Mouse (Mus musculus): ENCODE measurements around the gene Bag6. TPM values are rescaled to one million over a fixed set of nuclear protein-coding genes. Genes with fewer than 3 reads are reported as not detected.

The Bag6 gene
- polyA plus RNA-seq, 1 experiment from 2014 or later = 56.4 TPM

DNA sequence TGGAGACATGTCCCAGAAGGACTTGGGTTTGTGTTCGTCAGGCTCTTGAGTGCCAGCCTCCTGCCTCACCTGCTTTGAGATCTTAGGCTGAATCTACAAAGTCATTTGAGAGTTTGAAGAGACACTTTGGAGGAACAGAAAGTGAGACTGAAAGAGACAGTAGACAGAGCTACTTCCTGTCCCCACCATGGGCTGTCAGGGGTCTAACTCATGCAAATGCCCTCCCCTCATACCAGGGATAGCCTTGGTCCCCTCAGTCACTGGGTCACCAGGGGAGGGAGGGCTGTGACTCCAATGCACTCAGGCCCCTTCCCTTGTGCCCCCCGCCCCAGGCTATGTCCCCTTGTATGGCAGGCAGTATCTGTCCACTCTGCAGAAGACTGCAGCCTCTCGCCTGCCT, 38.4 kb downstream of the Bag6 start:
- Histone ChIP-seq H3K36me3 (ENCODE audit: insufficient read depth, low read length) (no peaks in the 10 kb centered on the region), H3K9ac (replicated peaks; ENCODE audit: low read length) (no peak overlapping the region), H3K27ac (ENCODE audit: low read length) (peak overlapping the region; percentile 69), H3K4me2 (replicated peaks; ENCODE audit: low read depth, low read length) (no peak overlapping the region), H3K4me1 (ENCODE audit: insufficient read depth, low read length) (no peaks in the 10 kb centered on the region), H3K4me3 (ENCODE audit: low read length) (no peak overlapping the region), H3K9me3 (ENCODE audit: low read length) (no peaks in the 10 kb centered on the region), H3K27me3 (ENCODE audit: insufficient read depth, low read length) (no peaks in the 10 kb centered on the region)
- WGBS = 77% methylated on average over 3 of the region's 3 CpGs
- no peak for ATAC-seq (ENCODE audit: low FRiP score, low TSS enrichment)

DNA sequence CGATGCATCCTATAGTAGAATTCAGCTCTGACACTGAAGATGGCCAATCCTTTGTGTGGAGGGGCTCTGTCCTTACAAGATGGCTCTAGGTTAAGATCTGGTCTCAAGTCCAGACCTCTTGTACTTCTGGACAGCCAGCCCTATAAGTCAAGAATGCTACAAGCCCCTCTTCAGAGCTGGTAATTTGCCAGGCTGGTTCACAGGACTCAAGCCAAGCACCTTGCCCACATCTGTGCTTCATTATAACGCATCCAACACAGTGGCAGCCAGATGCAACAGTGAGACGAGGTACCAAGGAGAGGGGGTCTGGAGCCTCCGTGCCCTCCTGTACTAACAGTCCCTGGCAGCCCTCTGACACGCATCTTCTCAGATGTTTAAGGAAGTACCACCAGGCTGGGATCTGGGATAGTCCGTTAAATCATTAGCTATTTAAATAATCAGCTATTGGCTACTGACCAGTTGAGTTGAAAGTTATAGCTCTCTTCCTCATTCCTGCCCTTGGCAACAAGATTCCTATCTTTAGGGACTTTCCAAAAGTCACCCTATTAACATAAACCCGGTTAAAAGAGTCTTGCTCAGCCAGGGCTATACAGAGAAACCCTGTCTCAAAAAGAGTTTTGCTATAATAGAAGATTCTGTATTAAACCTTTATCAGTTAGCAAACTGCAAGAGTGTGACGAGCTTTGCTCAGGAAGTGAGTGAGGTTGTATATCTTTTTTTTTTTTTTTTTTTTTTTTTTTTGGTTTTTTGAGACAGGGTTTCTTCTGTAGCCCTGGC, 39.4 kb downstream of the Bag6 start:
- ATAC-seq (ENCODE audit: low FRiP score, low TSS enrichment) = no peak
- Histone ChIP-seq H3K36me3 (ENCODE audit: insufficient read depth, low read length) (no peaks in the 10 kb centered on the region), H3K4me1 (ENCODE audit: insufficient read depth, low read length) (no peaks in the 10 kb centered on the region), H3K27me3 (ENCODE audit: insufficient read depth, low read length) (no peaks in the 10 kb centered on the region), H3K9ac (replicated peaks; ENCODE audit: low read length) (0 out of 2 replicates have a peak overlapping the region, but pooled peaks have one; percentile 32), H3K4me2 (replicated peaks; ENCODE audit: low read depth, low read length) (no peak overlapping the region), H3K9me3 (ENCODE audit: low read length) (no peaks in the 10 kb centered on the region), H3K4me3 (ENCODE audit: low read length) (no peak overlapping the region), H3K27ac (ENCODE audit: low read length) (peak overlapping the region; percentile 69; the same call in 1 of the 2 replicates)
- 64% methylated on average over 8 of the region's 8 CpGs for WGBS

DNA sequence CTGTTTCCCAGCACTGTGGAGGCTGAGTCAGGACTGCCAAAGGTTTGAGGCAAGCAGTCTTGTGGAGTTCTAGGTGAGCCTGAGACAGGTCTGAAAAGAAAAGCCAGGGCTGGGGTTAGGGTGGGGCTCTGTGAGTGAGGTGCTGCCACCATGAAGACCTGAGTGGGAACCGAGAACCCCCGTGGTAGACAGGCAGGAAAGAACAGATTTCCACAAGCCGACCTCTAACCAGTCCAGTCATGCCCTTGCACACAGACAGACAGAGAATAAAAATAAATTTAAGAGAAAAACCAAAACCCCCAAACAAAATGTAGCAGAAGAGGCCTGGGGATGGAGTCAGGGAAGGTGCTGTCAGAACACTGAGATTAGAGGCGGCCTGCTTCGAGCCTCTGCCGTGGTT, 40.4 kb downstream of the Bag6 start:
- H3K9ac ChIP-seq (replicated peaks; ENCODE audit: low read length) = no peak overlapping the region
- H3K4me1 ChIP-seq (ENCODE audit: insufficient read depth, low read length) = no peaks in the 10 kb centered on the region
- no peak overlapping the region for H3K4me2 ChIP-seq (replicated peaks; ENCODE audit: low read depth, low read length)
- H3K9me3 ChIP-seq (ENCODE audit: low read length) = no peaks in the 10 kb centered on the region
- no peak for ATAC-seq (ENCODE audit: low FRiP score, low TSS enrichment)
- no peak overlapping the region for H3K4me3 ChIP-seq (ENCODE audit: low read length)
- H3K36me3 ChIP-seq (ENCODE audit: insufficient read depth, low read length) = no peaks in the 10 kb centered on the region
- WGBS = 68% methylated on average over 6 of the region's 6 CpGs
- no peak overlapping the region for H3K27ac ChIP-seq (ENCODE audit: low read length)
- no peaks in the 10 kb centered on the region for H3K27me3 ChIP-seq (ENCODE audit: insufficient read depth, low read length)

DNA sequence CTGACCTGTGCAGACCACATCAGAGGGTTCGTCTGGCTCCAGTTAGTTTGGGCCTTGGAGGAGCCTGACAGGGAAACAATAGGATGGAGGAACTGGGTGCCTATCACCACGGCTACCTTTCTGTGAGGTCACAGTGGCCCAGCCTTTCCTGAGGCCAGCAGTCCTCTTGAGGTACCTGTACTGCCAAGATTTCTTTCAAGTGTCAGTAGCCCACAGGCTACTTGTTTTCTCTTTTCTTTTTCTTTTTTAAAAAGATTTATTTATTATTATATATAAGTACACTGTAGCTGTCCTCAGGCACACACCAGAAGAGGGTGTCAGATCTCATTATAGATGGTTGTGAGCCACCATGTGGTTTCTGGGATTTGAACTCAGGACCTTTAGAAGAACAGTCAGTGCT, 41.0 kb downstream of the Bag6 start, which contains the start of gene Aif1:
Gene Aif1 (minus strand): TSS at position 101 of the 400 bp plus-strand sequence.
- no peak for ATAC-seq (ENCODE audit: low FRiP score, low TSS enrichment)
- 68% methylated on average over 2 of the region's 2 CpGs for WGBS
- H3K4me3 ChIP-seq (ENCODE audit: low read length) = no peak within 1 kb of the TSS
- no peak within 1 kb of the TSS for H3K4me2 ChIP-seq (replicated peaks; ENCODE audit: low read depth, low read length)
- no peak within 1 kb of the TSS for H3K27ac ChIP-seq (ENCODE audit: low read length)
- no peaks in the 10 kb centered on the region for H3K36me3 ChIP-seq (ENCODE audit: insufficient read depth, low read length)
- H3K9ac ChIP-seq (replicated peaks; ENCODE audit: low read length) = no peak within 1 kb of the TSS
- no peaks in the 10 kb centered on the region for H3K27me3 ChIP-seq (ENCODE audit: insufficient read depth, low read length)
- no peaks in the 10 kb centered on the region for H3K9me3 ChIP-seq (ENCODE audit: low read length)
- no peaks in the 10 kb centered on the region for H3K4me1 ChIP-seq (ENCODE audit: insufficient read depth, low read length)

DNA sequence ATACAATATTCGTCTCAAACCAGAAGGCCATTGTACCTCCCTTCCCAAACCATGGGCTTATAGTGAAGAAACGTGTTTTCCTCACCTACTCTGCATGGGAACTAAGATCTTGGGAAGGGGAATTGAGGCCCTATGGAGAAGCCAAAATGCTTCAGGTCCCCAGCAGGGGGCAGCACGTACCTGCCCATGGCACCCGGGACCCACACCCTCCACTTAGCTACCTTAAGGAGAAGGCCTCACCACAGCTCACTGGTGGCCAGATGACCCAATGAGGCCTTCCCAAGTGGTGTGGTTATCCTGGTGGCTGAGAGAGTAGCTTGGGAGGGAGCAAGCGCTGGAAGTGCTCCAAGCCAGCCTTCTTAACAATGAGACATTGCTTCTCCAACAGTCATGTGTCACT, 43.5 kb downstream of the Bag6 start:
- H3K9ac ChIP-seq (replicated peaks; ENCODE audit: low read length) = no peak overlapping the region
- 15% methylated on average over 5 of the region's 5 CpGs for WGBS

DNA sequence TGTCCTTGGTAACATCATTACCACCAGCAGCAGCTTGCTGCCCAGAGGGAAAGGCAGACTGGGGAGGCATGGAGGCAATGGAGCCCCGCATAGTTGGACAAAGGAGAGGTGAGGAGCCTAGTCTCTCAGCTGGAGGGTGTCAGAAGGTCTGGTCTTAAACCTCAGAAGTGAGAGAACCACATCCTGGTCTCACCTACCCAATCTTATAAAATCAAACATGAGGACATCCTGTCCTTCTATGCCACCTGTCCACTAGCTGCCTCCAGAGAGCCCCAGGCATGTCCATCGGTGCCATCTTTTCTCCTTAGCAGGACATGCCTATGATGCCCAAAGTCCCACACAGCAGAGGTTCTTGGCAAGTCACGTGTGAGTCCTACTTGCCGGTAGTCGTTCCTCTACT, 45.1 kb downstream of the Bag6 start:
- no peaks in the 10 kb centered on the region for H3K36me3 ChIP-seq (ENCODE audit: insufficient read depth, low read length)
- H3K27me3 ChIP-seq (ENCODE audit: insufficient read depth, low read length) = no peaks in the 10 kb centered on the region
- H3K4me3 ChIP-seq (ENCODE audit: low read length) = no peak overlapping the region
- no peak overlapping the region for H3K9ac ChIP-seq (replicated peaks; ENCODE audit: low read length)
- no peak overlapping the region for H3K27ac ChIP-seq (ENCODE audit: low read length)
- WGBS = 88% methylated on average over 5 of the region's 5 CpGs
- H3K9me3 ChIP-seq (ENCODE audit: low read length) = no peaks in the 10 kb centered on the region
- H3K4me1 ChIP-seq (ENCODE audit: insufficient read depth, low read length) = no peaks in the 10 kb centered on the region
- ATAC-seq (ENCODE audit: low FRiP score, low TSS enrichment) = no peak
- no peak overlapping the region for H3K4me2 ChIP-seq (replicated peaks; ENCODE audit: low read depth, low read length)

More for the DNA sequence above, 43.5 kb downstream of the Bag6 start:
- peak; percentile 74 for ATAC-seq (ENCODE audit: low FRiP score, low TSS enrichment)
- no peaks in the 10 kb centered on the region for H3K4me1 ChIP-seq (ENCODE audit: insufficient read depth, low read length)
- H3K9me3 ChIP-seq (ENCODE audit: low read length) = no peaks in the 10 kb centered on the region
- no peaks in the 10 kb centered on the region for H3K36me3 ChIP-seq (ENCODE audit: insufficient read depth, low read length)
- no peak overlapping the region for H3K27ac ChIP-seq (ENCODE audit: low read length)
- no peak overlapping the region for H3K4me3 ChIP-seq (ENCODE audit: low read length)
- no peak overlapping the region for H3K4me2 ChIP-seq (replicated peaks; ENCODE audit: low read depth, low read length)
- no peaks in the 10 kb centered on the region for H3K27me3 ChIP-seq (ENCODE audit: insufficient read depth, low read length)

DNA sequence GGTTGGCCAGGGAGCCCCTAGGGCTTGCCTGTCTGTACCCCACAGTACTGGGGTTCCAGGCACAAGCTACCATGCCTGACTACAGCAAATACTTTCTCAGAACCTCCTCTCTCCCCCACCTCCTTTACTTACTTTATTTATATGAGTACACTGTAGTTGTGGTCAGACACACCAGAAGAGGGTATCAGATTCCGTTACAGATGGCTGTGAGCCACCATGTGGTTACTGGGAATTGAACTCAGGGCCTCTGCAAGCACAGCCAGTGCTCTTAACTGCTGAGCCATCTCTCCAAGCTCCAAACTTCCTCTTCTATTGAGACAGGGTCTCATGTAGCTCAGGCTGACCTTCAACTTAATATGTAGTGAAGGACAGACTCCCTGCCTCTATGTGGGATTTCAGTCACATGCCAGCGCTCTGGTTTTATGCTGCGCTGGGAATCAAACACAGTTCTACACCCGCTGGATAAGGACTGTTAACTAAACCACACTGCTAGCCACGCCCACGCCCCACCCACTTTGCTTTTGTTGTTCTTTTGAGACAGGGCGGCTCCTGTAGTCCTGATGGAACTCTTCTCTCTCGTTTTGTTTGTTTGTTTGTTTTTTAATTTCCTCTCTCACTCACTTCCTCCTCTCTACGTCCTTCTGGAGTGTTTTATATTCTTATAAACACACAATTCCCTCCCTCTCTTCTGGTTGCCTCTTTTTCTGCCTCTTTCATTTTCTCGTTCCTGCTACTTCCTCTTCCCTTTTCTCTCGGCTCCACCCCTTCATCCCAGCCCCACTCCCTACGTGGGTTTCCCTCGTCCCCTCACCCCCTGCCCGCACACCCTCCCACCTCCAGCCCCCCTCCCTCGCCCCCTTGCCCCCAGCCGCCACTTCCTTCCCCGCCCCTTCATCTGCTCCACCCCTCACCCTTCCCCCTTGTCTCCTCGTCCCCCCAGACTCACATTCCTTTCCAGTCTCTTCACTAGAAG, 50.9 kb downstream of the Bag6 start:
- no peaks in the 10 kb centered on the region for H3K36me3 ChIP-seq (ENCODE audit: insufficient read depth, low read length)
- H3K4me1 ChIP-seq (ENCODE audit: insufficient read depth, low read length) = 0 out of 2 replicates have a peak, but pooled peaks cover 6% of the 10 kb centered on the region
- H3K27ac ChIP-seq (ENCODE audit: low read length) = peak overlapping the region; percentile 70
- ATAC-seq (ENCODE audit: low FRiP score, low TSS enrichment) = peak; percentile 66
- H3K9me3 ChIP-seq (ENCODE audit: low read length) = no peaks in the 10 kb centered on the region
- peak overlapping the region; percentile 28 for H3K9ac ChIP-seq (replicated peaks; ENCODE audit: low read length)
- H3K27me3 ChIP-seq (ENCODE audit: insufficient read depth, low read length) = no peaks in the 10 kb centered on the region
- H3K4me3 ChIP-seq (ENCODE audit: low read length) = peak overlapping the region; percentile 49
- WGBS = 3% methylated on average over 16 of the region's 18 CpGs
- H3K4me2 ChIP-seq (replicated peaks; ENCODE audit: low read depth, low read length) = peak overlapping the region; percentile 64

DNA sequence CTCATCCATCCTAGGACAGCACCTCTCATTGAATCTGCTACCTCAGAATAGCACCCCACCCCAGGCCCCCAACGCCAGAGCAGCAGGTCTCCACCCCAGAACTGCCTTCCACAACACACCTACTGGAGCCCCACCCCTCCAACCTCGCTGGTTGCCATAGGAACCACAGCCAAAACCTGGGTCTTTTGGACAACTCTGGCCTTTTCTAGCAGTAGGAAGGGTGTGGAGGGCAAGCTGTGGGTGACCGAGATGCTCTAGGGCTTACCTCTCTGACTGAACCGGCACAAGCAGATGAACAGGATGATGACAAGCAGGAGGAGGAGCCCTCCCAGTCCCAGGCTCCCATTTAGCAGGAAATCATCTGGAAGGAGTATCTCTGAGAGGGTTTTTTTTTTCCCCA, 51.7 kb downstream of the Bag6 start:
- H3K4me2 ChIP-seq (replicated peaks; ENCODE audit: low read depth, low read length) = peak overlapping the region; percentile 64
- ATAC-seq (ENCODE audit: low FRiP score, low TSS enrichment) = peak; percentile 36; the same call in 1 of the 2 replicates
- 0% methylated on average over 4 of the region's 4 CpGs for WGBS
- peak overlapping the region; percentile 28; the same call in 1 of the 2 replicates for H3K9ac ChIP-seq (replicated peaks; ENCODE audit: low read length)
- H3K4me1 ChIP-seq (ENCODE audit: insufficient read depth, low read length) = 0 out of 2 replicates have a peak, but pooled peaks cover 6% of the 10 kb centered on the region
- H3K36me3 ChIP-seq (ENCODE audit: insufficient read depth, low read length) = no peaks in the 10 kb centered on the region
- no peaks in the 10 kb centered on the region for H3K27me3 ChIP-seq (ENCODE audit: insufficient read depth, low read length)
- H3K4me3 ChIP-seq (ENCODE audit: low read length) = peak overlapping the region; percentile 49
- H3K9me3 ChIP-seq (ENCODE audit: low read length) = no peaks in the 10 kb centered on the region
- H3K27ac ChIP-seq (ENCODE audit: low read length) = peak overlapping the region; percentile 70

DNA sequence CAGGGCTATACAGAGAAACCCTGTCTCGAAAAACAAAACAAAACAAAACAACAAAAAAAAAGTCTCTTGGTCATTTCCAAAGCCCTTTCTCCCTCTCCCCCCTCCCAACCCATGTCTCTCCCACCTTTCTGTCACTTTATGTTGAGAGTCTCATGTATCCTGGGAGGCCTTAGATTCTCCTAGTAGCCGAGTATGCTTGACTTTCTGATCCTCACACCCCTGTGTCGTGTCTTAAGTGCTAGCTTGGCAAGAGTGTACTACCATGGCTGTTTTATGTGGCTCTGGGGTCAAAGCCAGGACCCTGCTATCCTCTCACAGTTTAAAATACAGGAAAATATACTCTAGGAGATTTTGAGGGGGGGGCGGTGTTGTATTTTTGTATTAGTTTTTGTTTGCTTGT, 52.4 kb downstream of the Bag6 start:
- Histone ChIP-seq H3K27ac (ENCODE audit: low read length) (no peak overlapping the region), H3K4me1 (ENCODE audit: insufficient read depth, low read length) (0 out of 2 replicates have a peak, but pooled peaks cover 6% of the 10 kb centered on the region)
- 55% methylated on average over 4 of the region's 4 CpGs for WGBS

More for the DNA sequence above, 52.4 kb downstream of the Bag6 start:
- Histone ChIP-seq H3K9me3 (ENCODE audit: low read length) (no peaks in the 10 kb centered on the region), H3K27me3 (ENCODE audit: insufficient read depth, low read length) (no peaks in the 10 kb centered on the region), H3K4me2 (replicated peaks; ENCODE audit: low read depth, low read length) (no peak overlapping the region), H3K9ac (replicated peaks; ENCODE audit: low read length) (no peak overlapping the region), H3K36me3 (ENCODE audit: insufficient read depth, low read length) (no peaks in the 10 kb centered on the region), H3K4me3 (ENCODE audit: low read length) (no peak overlapping the region)
- ATAC-seq (ENCODE audit: low FRiP score, low TSS enrichment) = no peak
